Mouse (Mus musculus) heart, embryonic 13.5 days (tissue): ENCODE results near the gene Cactin. TPM values are rescaled to one million over a fixed set of nuclear protein-coding genes. Genes with fewer than 3 reads are reported as not detected.
A peak's percentile ranks its signal among the peaks of the same experiment; 100 is the strongest.

Experiments
- ATAC-seq: fragments of 200-750 bp; cut with Nextera tagmentation; 2 replicates; pipeline ENCODE4 v1.8.0; 2017; ENCODE audit warnings: moderate TSS enrichment; ENCODE audit not compliant: insufficient number of reproducible peaks, low FRiP score, low TSS enrichment; ENCODE audit errors: extremely low read depth
- H3K27ac ChIP-seq: fragments of 300-500 bp; sonication (generic); replicated peaks from 2 replicates; pipeline ENCODE4 v1.5.1; 2015; ENCODE audit warnings: moderate library complexity, mild to moderate bottlenecking, inconsistent platforms
- H3K27me3 ChIP-seq: fragments of 300-500 bp; sonication (generic); replicated peaks from 2 replicates; pipeline ENCODE4 v1.6.1; 2015; ENCODE audit warnings: mild to moderate bottlenecking, inconsistent platforms
- H3K36me3 ChIP-seq: fragments of 300-500 bp; sonication (generic); 2 replicates; pipeline ENCODE4 v1.6.1; 2015; ENCODE audit warnings: mild to moderate bottlenecking, inconsistent platforms
- H3K4me1 ChIP-seq: fragments of 300-500 bp; sonication (generic); 2 replicates; pipeline ENCODE4 v1.6.1; 2015; ENCODE audit warnings: inconsistent platforms
- H3K4me2 ChIP-seq: fragments of 300-500 bp; sonication (generic); 2 replicates; pipeline ENCODE4 v1.6.1; 2015; ENCODE audit warnings: inconsistent platforms, mild to moderate bottlenecking, moderate library complexity
- H3K4me3 ChIP-seq: fragments of 300-500 bp; sonication (generic); 2 replicates; pipeline ENCODE4 v1.5.1; 2015; ENCODE audit warnings: moderate library complexity, mild to moderate bottlenecking, inconsistent platforms
- H3K9ac ChIP-seq: fragments of 300-500 bp; sonication (generic); 2 replicates; pipeline ENCODE4 v1.6.1; 2015; ENCODE audit warnings: inconsistent platforms, mild to moderate bottlenecking, moderate library complexity
- H3K9me3 ChIP-seq: fragments of 300-500 bp; sonication (generic); 2 replicates; pipeline ENCODE4 v1.6.1; 2016; ENCODE audit warnings: inconsistent platforms
- WGBS: fragments of 180-500 bp; shearing (Covaris S2); methylation state at CpG from one replicate; pipeline ENCODE4 v1.1.7; 2015; ENCODE audit warnings: mixed read lengths; 5-methylcytosine and 5-hydroxymethylcytosine counted together
- polyA plus RNA-seq: library from polyadenylated mRNA; unstranded; fragments of >200 nt; fragmentation: Nextera tagmentation; extraction: Ambion mirVana; gene quantifications from 2 replicates; pipeline ENCODE4 v1.2.1, GENCODE M21; 2015

Cactin gene
- polyA plus RNA-seq, 1 experiment from 2014 or later, result 28.2 TPM

DNA sequence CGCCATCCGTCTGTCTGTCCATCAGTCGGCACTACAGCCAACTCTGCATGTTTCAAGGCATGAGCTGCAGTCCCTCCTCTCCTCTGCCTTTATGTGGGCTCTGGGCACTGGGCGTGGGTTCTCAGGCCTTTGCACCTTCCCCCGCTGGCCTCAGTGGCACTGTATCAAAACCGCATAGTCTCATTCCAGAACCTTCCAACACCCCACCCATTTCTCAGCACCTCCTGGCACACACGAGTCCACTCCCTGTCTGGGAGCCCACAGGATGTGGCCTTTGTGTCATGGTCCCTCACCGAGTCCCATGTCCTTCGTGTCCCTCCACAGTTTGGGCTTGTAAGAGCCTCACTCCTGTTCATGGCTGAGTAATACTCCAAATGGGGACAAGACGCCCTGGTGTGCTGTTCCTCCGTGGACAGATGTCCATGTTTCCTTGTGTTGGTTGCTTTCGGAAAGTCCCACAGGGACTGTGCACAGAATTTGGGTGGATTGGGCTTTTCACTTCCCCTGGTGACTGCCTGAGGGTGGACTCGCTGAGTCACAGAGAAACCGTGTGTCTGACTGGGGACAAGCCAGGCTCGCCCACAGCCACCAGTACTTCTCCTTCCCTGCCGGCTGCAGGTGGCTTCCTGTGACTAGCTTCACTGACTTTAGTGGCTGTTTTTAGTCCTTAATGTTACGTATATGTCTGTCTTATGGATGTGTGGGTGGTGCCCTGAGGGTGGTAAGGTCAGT, 22.4 kb upstream of the Cactin start:
- WGBS, result 88% methylated on average over 17 of the region's 17 CpGs
- Histone ChIP-seq H3K4me1 (peaks cover 92% of the 10 kb centered on the region), H3K27me3 (no peaks in the 10 kb centered on the region), H3K4me2 (peak overlapping the region; percentile 26), H3K4me3 (no peak overlapping the region), H3K36me3 (peaks cover 5% of the 10 kb centered on the region; the same call in 1 of the 2 replicates), H3K27ac (peak overlapping the region; percentile 77), H3K9ac (no peak overlapping the region), H3K9me3 (no peaks in the 10 kb centered on the region)
- ATAC-seq, result no peak

DNA sequence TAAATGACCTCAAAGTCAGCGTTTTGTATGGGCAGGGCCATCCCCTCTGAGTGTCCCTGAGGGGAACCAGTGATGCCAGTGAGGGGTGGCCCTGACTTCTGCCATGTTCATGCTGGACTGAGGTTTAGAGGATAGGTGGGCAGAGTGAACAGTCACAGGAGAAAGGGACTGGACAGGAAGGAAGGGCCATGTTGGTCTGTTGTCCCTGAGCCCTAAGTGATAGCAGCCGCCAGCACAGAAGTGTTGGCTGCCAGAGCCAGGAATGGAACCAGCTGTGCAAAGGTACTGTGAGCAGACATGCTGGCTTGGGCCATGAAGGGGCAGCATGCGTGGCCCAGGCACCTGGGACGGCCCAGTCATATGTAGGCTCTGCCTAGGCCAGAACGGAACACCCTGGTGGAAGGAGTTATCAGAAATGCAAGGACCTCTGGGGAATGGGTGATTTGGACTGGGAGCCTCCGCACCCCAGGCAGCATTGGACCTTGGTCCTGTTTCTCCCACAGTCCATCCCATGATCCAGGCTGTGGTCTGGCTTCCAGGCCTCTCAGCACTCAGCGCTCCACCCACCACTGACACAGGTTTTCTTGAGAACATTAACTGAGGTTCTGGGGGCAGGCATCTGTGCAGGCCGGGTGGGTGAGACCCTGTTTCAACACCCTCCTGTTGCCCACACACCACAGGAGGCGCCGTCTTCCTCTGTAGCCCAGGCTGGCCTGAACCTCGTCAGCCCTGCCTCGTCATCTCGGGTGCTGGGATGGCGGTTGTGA, 21.1 kb upstream of the Cactin start:
- peaks cover 5% of the 10 kb centered on the region; the same call in 1 of the 2 replicates for H3K36me3 ChIP-seq
- no peaks in the 10 kb centered on the region for H3K9me3 ChIP-seq
- WGBS, result 80% methylated on average over 14 of the region's 14 CpGs
- H3K4me2 ChIP-seq, result no peak overlapping the region
- peak overlapping the region; percentile 64 for H3K9ac ChIP-seq
- peak overlapping the region; percentile 36; the same call in 1 of the 2 replicates for H3K27ac ChIP-seq
- ATAC-seq, result no peak
- H3K4me3 ChIP-seq, result no peak overlapping the region
- peaks cover 92% of the 10 kb centered on the region for H3K4me1 ChIP-seq
- no peaks in the 10 kb centered on the region for H3K27me3 ChIP-seq

- H3K27ac ChIP-seq, result 0 out of 2 replicates have a peak overlapping the region, but pooled peaks have one; percentile 17
- no peaks in the 10 kb centered on the region for H3K9me3 ChIP-seq
- H3K36me3 ChIP-seq, result peaks cover 5% of the 10 kb centered on the region; the same call in 1 of the 2 replicates
- H3K4me1 ChIP-seq, result peaks cover 89% of the 10 kb centered on the region
- H3K9ac ChIP-seq, result peak overlapping the region; percentile 64
- H3K4me2 ChIP-seq, result no peak overlapping the region
- H3K4me3 ChIP-seq, result no peak overlapping the region
- no peaks in the 10 kb centered on the region for H3K27me3 ChIP-seq
- WGBS, result 67% methylated on average over 9 of the region's 9 CpGs
- no peak for ATAC-seq
Measured at GRCm38 (mm10) chr10:81300352-81300907, 20.5 kb upstream of the Cactin start.

- H3K4me3 ChIP-seq, result no peak overlapping the region
- H3K27me3 ChIP-seq, result no peaks in the 10 kb centered on the region
- no peak for ATAC-seq
- H3K9me3 ChIP-seq, result no peaks in the 10 kb centered on the region
- peaks cover 14% of the 10 kb centered on the region for H3K36me3 ChIP-seq
- H3K4me1 ChIP-seq, result peaks cover 82% of the 10 kb centered on the region
- H3K27ac ChIP-seq, result peak overlapping the region; percentile 17; the same call in 1 of the 2 replicates
- no peak overlapping the region for H3K4me2 ChIP-seq
- peak overlapping the region; percentile 64; the same call in 1 of the 2 replicates for H3K9ac ChIP-seq
- WGBS, result 80% methylated on average over 9 of the region's 9 CpGs
Measured at GRCm38 (mm10) chr10:81301321-81301720, 19.6 kb upstream of the Cactin start.

DNA sequence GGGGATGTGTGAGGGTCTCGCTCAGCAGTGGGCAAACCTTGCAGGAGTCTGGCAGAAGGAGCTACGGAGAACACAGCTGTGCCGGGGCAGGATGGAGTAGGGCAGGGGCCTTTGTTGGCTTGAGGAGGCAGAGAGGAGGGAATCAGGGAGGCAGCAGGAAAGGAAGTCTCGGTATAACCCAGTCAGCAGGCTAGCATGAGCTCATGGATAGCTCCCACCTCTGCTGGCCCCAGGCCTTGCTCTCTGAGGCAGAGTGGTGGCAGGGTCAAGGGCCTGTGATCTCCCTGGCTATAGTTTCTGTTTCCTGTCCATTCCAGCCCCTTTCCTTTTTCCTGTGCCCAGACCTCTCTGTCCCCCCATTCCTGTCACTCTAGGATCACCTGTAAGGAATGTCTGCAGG, 18.6 kb upstream of the Cactin start:
- Histone ChIP-seq H3K36me3 (peaks cover 18% of the 10 kb centered on the region), H3K27me3 (no peaks in the 10 kb centered on the region), H3K9ac (peak overlapping the region; percentile 70), H3K4me2 (peak overlapping the region; percentile 49), H3K4me3 (peak overlapping the region; percentile 22), H3K27ac (peak overlapping the region; percentile 70), H3K9me3 (no peaks in the 10 kb centered on the region), H3K4me1 (peaks cover 79% of the 10 kb centered on the region)
- WGBS, result 54% methylated on average over 4 of the region's 4 CpGs
- ATAC-seq, result no peak

DNA sequence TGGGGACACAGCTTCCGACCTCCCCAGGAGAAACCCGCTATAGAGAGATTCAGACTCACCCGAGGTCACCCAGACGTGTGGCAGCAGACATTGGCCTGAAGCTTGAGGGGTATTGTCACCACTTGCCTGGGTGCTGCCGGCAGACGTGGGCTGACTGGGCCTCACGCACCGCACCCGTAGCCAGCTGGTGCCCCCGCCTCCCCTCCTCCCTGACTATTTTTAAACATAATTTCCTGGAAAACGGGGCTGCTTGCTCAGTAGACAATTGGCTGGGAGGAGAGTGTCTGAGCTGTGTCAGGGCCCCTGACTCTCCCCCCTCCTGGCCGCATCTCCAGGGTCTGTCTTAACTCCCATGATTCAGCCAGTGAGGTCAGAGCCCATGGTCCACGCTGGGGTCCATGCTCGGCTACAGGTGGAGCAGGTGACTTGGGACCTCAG, 18.1 kb upstream of the Cactin start:
- H3K4me3 ChIP-seq, result peak overlapping the region; percentile 22
- peaks cover 74% of the 10 kb centered on the region for H3K4me1 ChIP-seq
- no peaks in the 10 kb centered on the region for H3K9me3 ChIP-seq
- H3K27ac ChIP-seq, result peak overlapping the region; percentile 70
- no peaks in the 10 kb centered on the region for H3K27me3 ChIP-seq
- WGBS, result 14% methylated on average over 14 of the region's 14 CpGs
- H3K36me3 ChIP-seq, result peaks cover 23% of the 10 kb centered on the region
- no peak for ATAC-seq
- peak overlapping the region; percentile 70 for H3K9ac ChIP-seq
- H3K4me2 ChIP-seq, result peak overlapping the region; percentile 49

DNA sequence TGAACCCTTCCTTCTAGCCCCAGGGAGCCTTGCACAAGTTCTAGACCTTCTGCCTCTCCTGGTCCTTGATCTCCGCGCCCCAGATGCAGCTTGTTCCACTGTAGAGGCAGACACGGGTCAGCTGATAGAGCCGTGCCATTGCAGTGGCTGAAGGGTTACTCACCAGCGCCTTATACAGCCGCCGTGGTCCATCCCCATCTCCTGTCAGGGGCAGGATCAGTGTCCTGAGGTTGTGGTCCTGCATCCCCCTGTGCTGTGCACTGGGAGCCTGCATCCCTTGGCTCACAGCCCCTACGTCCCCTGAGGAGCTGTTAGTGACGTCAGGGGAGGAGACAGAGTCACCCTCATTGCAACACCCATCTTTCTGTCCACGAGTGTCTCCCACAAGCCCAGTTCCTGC, 17.6 kb upstream of the Cactin start:
- Histone ChIP-seq H3K4me3 (peak overlapping the region; percentile 22), H3K4me2 (peak overlapping the region; percentile 49), H3K9me3 (no peaks in the 10 kb centered on the region), H3K9ac (peak overlapping the region; percentile 70), H3K36me3 (peaks cover 28% of the 10 kb centered on the region), H3K27ac (peak overlapping the region; percentile 70), H3K27me3 (no peaks in the 10 kb centered on the region), H3K4me1 (peaks cover 70% of the 10 kb centered on the region)
- ATAC-seq, result no peak
- WGBS, result 54% methylated on average over 10 of the region's 10 CpGs

GRCm38 (mm10) chr10:81303761-81304160, 17.1 kb upstream of the Cactin start:
- Histone ChIP-seq H3K4me3 (no peak overlapping the region), H3K27me3 (no peaks in the 10 kb centered on the region), H3K9ac (peak overlapping the region; percentile 70), H3K9me3 (no peaks in the 10 kb centered on the region), H3K4me1 (peaks cover 65% of the 10 kb centered on the region), H3K4me2 (no peak overlapping the region), H3K27ac (no peak overlapping the region), H3K36me3 (peaks cover 33% of the 10 kb centered on the region)
- WGBS, result 71% methylated on average over 7 of the region's 7 CpGs
- no peak for ATAC-seq

GRCm38 (mm10) chr10:81304597-81305238, 16.2 kb upstream of the Cactin start:
- H3K36me3 ChIP-seq, result peaks cover 42% of the 10 kb centered on the region
- no peak overlapping the region for H3K4me3 ChIP-seq
- H3K9me3 ChIP-seq, result no peaks in the 10 kb centered on the region
- peaks cover 55% of the 10 kb centered on the region for H3K4me1 ChIP-seq
- no peaks in the 10 kb centered on the region for H3K27me3 ChIP-seq
- H3K4me2 ChIP-seq, result no peak overlapping the region
- 28% methylated on average over 7 of the region's 9 CpGs for WGBS
- no peak overlapping the region for H3K27ac ChIP-seq
- H3K9ac ChIP-seq, result no peak overlapping the region
- no peak for ATAC-seq

DNA sequence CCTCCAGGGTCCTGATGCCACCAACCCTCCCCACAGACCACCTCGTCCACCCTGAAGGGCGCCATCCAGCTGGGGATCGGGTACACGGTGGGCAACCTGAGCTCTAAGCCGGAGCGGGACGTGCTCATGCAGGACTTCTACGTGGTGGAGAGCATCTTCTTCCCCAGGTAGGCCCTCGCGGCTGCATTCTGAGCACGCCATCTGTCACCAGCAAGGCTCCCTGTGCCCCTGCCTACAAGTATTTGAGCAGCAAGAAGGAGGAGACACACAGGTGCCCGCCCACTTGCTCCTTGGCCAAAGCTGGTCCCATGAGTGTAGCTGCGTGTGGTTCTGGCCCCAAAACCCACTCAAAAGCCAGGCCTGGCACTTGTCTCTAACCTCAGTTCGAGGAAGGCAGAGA, 15.2 kb upstream of the Cactin start:
- no peak for ATAC-seq

GRCm38 (mm10) chr10:81306173-81306668, 14.7 kb upstream of the Cactin start:
- H3K36me3 ChIP-seq, result peaks cover 57% of the 10 kb centered on the region
- peaks cover 40% of the 10 kb centered on the region for H3K4me1 ChIP-seq
- no peaks in the 10 kb centered on the region for H3K27me3 ChIP-seq
- no peak overlapping the region for H3K27ac ChIP-seq
- H3K4me2 ChIP-seq, result no peak overlapping the region
- ATAC-seq, result no peak
- no peaks in the 10 kb centered on the region for H3K9me3 ChIP-seq
- WGBS, result 94% methylated on average over 12 of the region's 12 CpGs
- H3K4me3 ChIP-seq, result no peak overlapping the region
- H3K9ac ChIP-seq, result no peak overlapping the region

More for the DNA sequence above, 15.2 kb upstream of the Cactin start:
- Histone ChIP-seq H3K9me3 (no peaks in the 10 kb centered on the region), H3K9ac (no peak overlapping the region), H3K4me2 (no peak overlapping the region), H3K36me3 (peaks cover 52% of the 10 kb centered on the region), H3K27me3 (no peaks in the 10 kb centered on the region), H3K4me3 (no peak overlapping the region), H3K4me1 (peaks cover 46% of the 10 kb centered on the region), H3K27ac (no peak overlapping the region)
- 90% methylated on average over 14 of the region's 14 CpGs for WGBS
